Mouse (Mus musculus) heart, embryonic 14.5 days (tissue): ENCODE results near the gene Abhd17c. TPM values are rescaled to one million over a fixed set of nuclear protein-coding genes. Genes with fewer than 3 reads are reported as not detected.

Experiments used
- ATAC-seq: fragments of 200-750 bp; cut with Nextera tagmentation; 2 replicates; pipeline ENCODE4 v1.8.0; 2017; ENCODE audit warnings: low read depth, moderate TSS enrichment; ENCODE audit not compliant: insufficient number of reproducible peaks, insufficient read depth, low FRiP score
- H3K27ac ChIP-seq, 2 experiments: fragments of 200-500 bp in 1 of 2; fragments of 300-500 bp in 1 of 2; sonication (generic) in 1 of 2; replicated peaks in 1 of 2; 2 replicates each; pipeline ENCODE4 v1.5.1; 2012 to 2014; ENCODE audit warnings: low read depth in 2 of 2, low read length in 2 of 2, control low read depth in 1 of 2, mild to moderate bottlenecking in 1 of 2, mixed read lengths in 1 of 2; ENCODE audit not compliant: control insufficient read depth in 1 of 2, insufficient read depth in 1 of 2
- H3K27me3 ChIP-seq: fragments of 300-500 bp; sonication (generic); 2 replicates; pipeline ENCODE4 v1.6.1; 2014; ENCODE audit warnings: mild to moderate bottlenecking, low read length, control low read depth; ENCODE audit not compliant: control insufficient read depth, insufficient read depth
- H3K36me3 ChIP-seq: fragments of 300-500 bp; sonication (generic); 2 replicates; pipeline ENCODE4 v1.6.1; 2014; ENCODE audit warnings: mild to moderate bottlenecking, control low read depth, low read length, mixed read lengths; ENCODE audit not compliant: control insufficient read depth, insufficient read depth
- H3K4me1 ChIP-seq, 2 experiments: fragments of 200-500 bp in 1 of 2; fragments of 300-500 bp in 1 of 2; sonication (generic) in 1 of 2; 2 replicates each; pipeline ENCODE4 v1.6.1; 2012 to 2014; ENCODE audit warnings: low read length in 2 of 2, control low read depth in 1 of 2, mixed read lengths in 1 of 2; ENCODE audit not compliant: control insufficient read depth in 2 of 2, insufficient read depth in 2 of 2
- H3K4me2 ChIP-seq: fragments of 300-500 bp; sonication (generic); 2 replicates; pipeline ENCODE4 v1.6.1; 2014; ENCODE audit warnings: mild to moderate bottlenecking, low read length
- H3K4me3 ChIP-seq, 2 experiments: fragments of 200-500 bp in 1 of 2; fragments of 300-500 bp in 1 of 2; sonication (generic) in 1 of 2; 2 replicates each; pipeline ENCODE4 v1.5.1; 2012 to 2014; ENCODE audit warnings: low read length in 2 of 2, mild to moderate bottlenecking in 2 of 2, control low read depth in 1 of 2, low read depth in 1 of 2, moderate library complexity in 1 of 2; ENCODE audit not compliant: control insufficient read depth in 1 of 2, insufficient read depth in 1 of 2
- H3K9ac ChIP-seq: fragments of 300-500 bp; sonication (generic); 2 replicates; pipeline ENCODE4 v1.6.1; 2014; ENCODE audit warnings: mild to moderate bottlenecking, low read length
- H3K9me3 ChIP-seq: fragments of 300-500 bp; sonication (generic); 2 replicates; pipeline ENCODE4 v1.6.1; 2016; ENCODE audit warnings: low read length, control low read depth; ENCODE audit not compliant: control insufficient read depth
- WGBS: fragments of 180-500 bp; shearing (Covaris S2); extraction: QIAGEN DNeasy Blood & Tissue Kit; methylation state at CpG from one replicate; pipeline ENCODE4 v1.1.7; 2014; 5-methylcytosine and 5-hydroxymethylcytosine counted together
- polyA plus RNA-seq: library from polyadenylated mRNA; unstranded; fragments of >200 nt; fragmentation: Nextera tagmentation; extraction: Ambion mirVana; gene quantifications from 2 replicates; pipeline ENCODE4 v1.2.1, GENCODE M21; 2014

The Abhd17c gene
- polyA plus RNA-seq, 1 experiment from 2014 or later = 82.0 TPM

- no peak overlapping the region for H3K9ac ChIP-seq
- H3K4me3 ChIP-seq = no peak overlapping the region
- no peaks in the 10 kb centered on the region for H3K27me3 ChIP-seq
- 0 out of 2 replicates have a peak, but pooled peaks cover 1% of the 10 kb centered on the region for H3K9me3 ChIP-seq
- no peak overlapping the region for H3K27ac ChIP-seq
- WGBS = 84% methylated on average over 7 of the region's 7 CpGs
- no peaks in the 10 kb centered on the region for H3K36me3 ChIP-seq
- ATAC-seq = no peak
- no peaks in the 10 kb centered on the region; a peak in 1 of 4 replicates for H3K4me1 ChIP-seq
- no peak overlapping the region for H3K4me2 ChIP-seq
Observed at GRCm38 (mm10) chr7:84059799-84060198, 91.9 kb downstream of the Abhd17c start.

Other genes starting within 250 kb of the Abhd17c start
- 0.51 and 0.89 TPM in 2 replicates for gene Cemip, start 65.4 kb downstream of the Abhd17c start, polyA plus RNA-seq